8 mouse cellular contexts compared by ENCODE assay signal in the genomic region with DNA sequence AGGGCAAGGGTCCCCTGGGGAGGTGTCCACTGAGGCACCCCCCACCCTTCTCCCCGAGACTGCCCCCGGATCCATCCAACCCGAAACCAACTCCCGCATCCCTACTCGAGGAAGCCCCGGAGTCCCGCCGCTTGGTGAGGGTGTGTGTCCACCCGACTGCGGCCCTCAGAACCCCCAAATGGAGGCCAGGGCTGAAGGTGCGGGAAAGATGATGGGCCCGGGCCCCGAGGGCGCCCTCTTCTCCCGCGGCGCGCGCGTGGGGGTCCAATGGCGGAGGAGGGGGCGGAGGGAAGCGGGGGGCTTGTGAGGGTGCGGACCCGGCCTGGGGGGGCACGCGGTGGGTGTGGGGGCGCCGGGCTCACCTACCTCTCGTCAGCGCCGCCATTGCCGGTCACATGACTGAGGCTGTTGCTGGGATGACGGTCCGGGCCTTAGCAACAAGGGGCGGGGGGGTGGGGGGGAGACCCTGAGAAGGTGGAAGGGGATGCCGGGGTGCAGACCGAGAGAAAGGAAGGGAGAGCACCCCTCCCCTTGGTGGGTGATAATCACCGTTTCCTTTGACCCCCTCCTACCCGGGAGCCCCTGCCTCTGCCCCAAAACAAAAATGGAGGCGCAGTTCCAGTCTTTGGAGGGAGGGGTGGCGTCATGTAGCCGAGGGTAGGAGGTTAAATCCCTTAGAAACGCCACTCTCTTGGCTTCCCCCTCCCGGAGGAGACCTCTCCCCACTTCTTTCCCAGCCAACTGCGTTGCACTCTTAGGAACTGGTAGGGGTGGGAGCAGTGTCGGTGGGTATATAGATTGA. TPM values are rescaled to one million over a fixed set of nuclear protein-coding genes. Genes with fewer than 3 reads are reported as not detected.
DNase-seq lines count a peak whose midpoint lies in the region; ATAC-seq and TF ChIP-seq lines count a peak whose summit lies in the region.

A gene (minus strand): TSS at position 401 of the 802 bp plus-strand sequence.

- no peak for TF ChIP-seq POLR2A in cortical plate, adult 2 months (IDR thresholded peaks at IDR 0.05; ENCODE audit: extremely low read depth, insufficient read depth, low read length)
- no peak for TF ChIP-seq POLR2A in liver, adult 2 months (IDR thresholded peaks at IDR 0.05; ENCODE audit: extremely low read depth, insufficient read depth, low read length)

- peak within 1 kb of the TSS; percentile 91 for H3K9ac ChIP-seq in ES-E14 (ENCODE audit: insufficient read depth, low read depth, low read length, poor library complexity, severe bottlenecking)
- peak within 1 kb of the TSS; percentile 69 for H3K9ac ChIP-seq in intestine, postnatal 0 days (ENCODE audit: low read depth, low read length)
- H3K9ac ChIP-seq in liver, adult 2 months (ENCODE audit: low read depth, low read length): peak within 1 kb of the TSS; percentile 78
- peak within 1 kb of the TSS; percentile 89 for H3K9ac ChIP-seq in neural tube, embryonic 11.5 days (ENCODE audit: low read length)

- no peak for TF ChIP-seq CTCF in cortical plate, adult 2 months (IDR thresholded peaks at IDR 0.05; ENCODE audit: extremely low read depth, insufficient read depth, low read length)
- no peak for TF ChIP-seq CTCF in intestine, postnatal 0 days (IDR thresholded peaks at IDR 0.05; ENCODE audit: low read depth)
- TF ChIP-seq CTCF in liver, adult 2 months (IDR thresholded peaks at IDR 0.05; ENCODE audit: low read depth, low read length): no peak

- WGBS in intestine, postnatal 0 days: under 1% methylated on average over 35 of the region's 47 CpGs
- 2% methylated on average over 42 of the region's 47 CpGs for WGBS in liver, adult 2 months
- under 1% methylated on average over 42 of the region's 47 CpGs for WGBS in neural tube, embryonic 11.5 days

- H3K27me3 ChIP-seq in intestine, postnatal 0 days (replicated peaks; ENCODE audit: control insufficient read depth, insufficient read depth, low read length): no peaks in the 10 kb centered on the region
- no peaks in the 10 kb centered on the region for H3K27me3 ChIP-seq in liver, adult 2 months (ENCODE audit: control insufficient read depth, insufficient read depth, low read length)
- H3K27me3 ChIP-seq in neural tube, embryonic 11.5 days (ENCODE audit: control insufficient read depth, insufficient read depth, low read length): no peaks in the 10 kb centered on the region

- H3K4me3 ChIP-seq in ES-E14 (ENCODE audit: insufficient read depth in 1 of 2, low read depth in 1 of 2, low read length in 2 of 2, poor library complexity in 1 of 2, severe bottlenecking in 1 of 2): peak within 1 kb of the TSS; percentile 85 to 98
- peak within 1 kb of the TSS; percentile 79 for H3K4me3 ChIP-seq in cortical plate, adult 2 months (ENCODE audit: insufficient read depth, low read length)
- H3K4me3 ChIP-seq in intestine, postnatal 0 days (ENCODE audit: low read depth, low read length): peak within 1 kb of the TSS; percentile 82
- H3K4me3 ChIP-seq in liver, adult 2 months (ENCODE audit: insufficient read depth, low read depth, low read length): peak within 1 kb of the TSS; percentile 77
- H3K4me3 ChIP-seq in neural tube, embryonic 11.5 days (ENCODE audit: low read depth, low read length): peak within 1 kb of the TSS; percentile 95

- peak within 1 kb of the TSS; percentile 99 for H3K4me2 ChIP-seq in intestine, postnatal 0 days (replicated peaks; ENCODE audit: low read depth)
- H3K4me2 ChIP-seq in neural tube, embryonic 11.5 days (ENCODE audit: low read depth): peak within 1 kb of the TSS; percentile 91

- ATAC-seq in granulocyte monocyte progenitor cell, adult 5-6 weeks (replicated peaks; ENCODE audit: poor library complexity, severe bottlenecking): peak; percentile 7; the same call in 1 of the 2 replicates
- ATAC-seq in intestine, postnatal 0 days: peak; percentile 15; the same call in 1 of the 2 replicates
- ATAC-seq in neural tube, embryonic 11.5 days (ENCODE audit: insufficient read depth, low FRiP score, low TSS enrichment): peak; percentile 63

- peaks cover 22% of the 10 kb centered on the region; the same call in 1 of the 2 replicates for H3K36me3 ChIP-seq in ES-E14 (ENCODE audit: control insufficient read depth, insufficient read depth, low read length, poor library complexity, severe bottlenecking)
- H3K36me3 ChIP-seq in intestine, postnatal 0 days (ENCODE audit: control insufficient read depth, insufficient read depth): peaks cover 42% of the 10 kb centered on the region
- no peaks in the 10 kb centered on the region for H3K36me3 ChIP-seq in liver, adult 2 months (ENCODE audit: control insufficient read depth, insufficient read depth, low read length)
- peaks cover 13% of the 10 kb centered on the region for H3K36me3 ChIP-seq in neural tube, embryonic 11.5 days (ENCODE audit: control insufficient read depth, insufficient read depth, low read length)

- H3K9me3 ChIP-seq in ES-E14 (ENCODE audit: control insufficient read depth, insufficient read depth, low read depth, low read length): no peaks in the 10 kb centered on the region
- H3K9me3 ChIP-seq in intestine, postnatal 0 days (ENCODE audit: control insufficient read depth): no peaks in the 10 kb centered on the region
- no peaks in the 10 kb centered on the region for H3K9me3 ChIP-seq in neural tube, embryonic 11.5 days (ENCODE audit: control insufficient read depth, low read length)

- H3K4me1 ChIP-seq in ES-E14 (ENCODE audit: control insufficient read depth in 2 of 2, insufficient read depth in 2 of 2, low read length in 2 of 2, poor library complexity in 1 of 2): peaks cover 9 to 27% of the 10 kb centered on the region in 2 experiments
- H3K4me1 ChIP-seq in cortical plate, adult 2 months (ENCODE audit: control insufficient read depth, insufficient read depth, low read length): peaks cover 4% of the 10 kb centered on the region
- 0 out of 2 replicates have a peak, but pooled peaks cover 5% of the 10 kb centered on the region for H3K4me1 ChIP-seq in intestine, postnatal 0 days (replicated peaks; ENCODE audit: control insufficient read depth, insufficient read depth, low read length)
- H3K4me1 ChIP-seq in liver, adult 2 months (ENCODE audit: control insufficient read depth, insufficient read depth, low read length): no peaks in the 10 kb centered on the region
- peaks cover 19% of the 10 kb centered on the region for H3K4me1 ChIP-seq in neural tube, embryonic 11.5 days (ENCODE audit: control insufficient read depth, insufficient read depth, low read length)

- peak; percentile 54 for DNase-seq in 3T3-L1 (ENCODE audit: low read depth, low spot score)
- no peak for DNase-seq in ES-E14 (ENCODE audit: low read depth, low spot score)
- no peak for DNase-seq in liver, adult 2 months (ENCODE audit: extremely low read depth, low read depth, low spot score)
- peak; percentile 61 for DNase-seq in neural tube, embryonic 11.5 days (ENCODE audit: low spot score)
- DNase-seq in spleen, postnatal 14 days (ENCODE audit: low spot score in 2 of 2): no peak

- peak within 1 kb of the TSS; percentile 75 for H3K27ac ChIP-seq in ES-E14 (ENCODE audit: insufficient read depth, low read depth, low read length, poor library complexity, severe bottlenecking)
- peak within 1 kb of the TSS; percentile 90 for H3K27ac ChIP-seq in cortical plate, adult 2 months (ENCODE audit: insufficient read depth, low read length)
- H3K27ac ChIP-seq in intestine, postnatal 0 days (ENCODE audit: low read depth, low read length): peak within 1 kb of the TSS; percentile 86
- 0 out of 2 replicates have a peak within 1 kb of the TSS, but pooled peaks have one; percentile 19 for H3K27ac ChIP-seq in liver, adult 2 months (replicated peaks; ENCODE audit: insufficient read depth, low read depth, low read length)
- peak within 1 kb of the TSS; percentile 88 for H3K27ac ChIP-seq in neural tube, embryonic 11.5 days (ENCODE audit: low read depth, low read length)

- no peaks in the 10 kb centered on the region for H3K79me2 ChIP-seq in liver, adult 2 months (ENCODE audit: control insufficient read depth, insufficient read depth, low read length)

- in situ Hi-C loops in ES-E14 (cut with MboI; ENCODE audit: low sequenced_read_pairs in 2 of 2, unreplicated experiment in 2 of 2): no loop called here

TF ChIP-seq in ES-E14, 5 proteins besides CTCF, POLR2A, EP300 and RAD21:
- TF ChIP-seq MAFK (IDR thresholded peaks at IDR 0.05; ENCODE audit: insufficient read depth, low read depth, low read length) (no peak), ZC3H11A (IDR thresholded peaks at IDR 0.05; ENCODE audit: borderline replicate concordance, low read depth, low read length) (no peak), ZNF384 (IDR thresholded peaks at IDR 0.05; ENCODE audit: low read depth, low read length) (no peak), HCFC1 (IDR thresholded peaks at IDR 0.05; ENCODE audit: borderline replicate concordance, insufficient read depth, low read length) (no peak), CHD2 (IDR thresholded peaks at IDR 0.05; ENCODE audit: low read depth, low read length) (no peak)
TF ChIP-seq in ES-E14: peak in this region for 0.

RNA-seq across cellular contexts. Expression of the gene that starts here (rescaled TPM):
- 29.5 and 75.5 TPM in 2 replicates for total RNA-seq in ES-E14 (2012; rRNA removed)
- 371 and 407 TPM in 2 replicates for polyA plus RNA-seq in cortical plate, adult 2 months (2012; rRNA removed)
- total RNA-seq in granulocyte monocyte progenitor cell, adult 5-6 weeks (2014; fragmentation: Nextera tagmentation): 51.9 and 54.4 TPM in 2 replicates
- 17.9 and 19.9 TPM in 2 replicates for total RNA-seq in granulocyte monocyte progenitor cell, adult 5-6 weeks (2017)
- 22.2 and 24.6 TPM in 2 replicates for polyA plus RNA-seq in intestine, postnatal 0 days (2015; fragmentation: Nextera tagmentation; extraction: Ambion mirVana)
- 1.5 and 1.8 TPM in 2 replicates for total RNA-seq in liver, adult 2 months (2014; rRNA removed)
- polyA plus RNA-seq in liver, adult 2 months (2012; rRNA removed): 5.2 and 10.0 TPM in 2 replicates
- 138 and 148 TPM in 2 replicates for polyA plus RNA-seq in neural tube, embryonic 11.5 days (2014; fragmentation: Nextera tagmentation; extraction: Ambion mirVana)

Comparison
In these comparisons a context has a peak if more than half of its experiments do, and no peak if none do; other contexts are left out.
1. DNase-seq: peak in 3T3-L1 (single experiment) and neural tube, embryonic 11.5 days (single experiment); none in ES-E14 (single experiment), liver, adult 2 months (single experiment) and spleen, postnatal 14 days (0 of 2).
2. H3K27ac ChIP-seq: peak in every context shown above with its lines; median percentile 90 in cortical plate, adult 2 months; 88 in neural tube, embryonic 11.5 days; 86 in intestine, postnatal 0 days; 75 in ES-E14; 19 in liver, adult 2 months.
3. ATAC-seq: peak in every context shown above with its lines; median percentile 63 in neural tube, embryonic 11.5 days; 15 in intestine, postnatal 0 days; 7 in granulocyte monocyte progenitor cell, adult 5-6 weeks.
4. Peak in every context shown above with its lines, with median percentiles within 50 percentile points of each other: H3K4me3 ChIP-seq and H3K9ac ChIP-seq.